Mouse (Mus musculus): ENCODE measurements at regions not wholly inside any gene's neighbourhood (a gene's known extent, or its start where the extent isn't known, plus 50 kb on each side); places are given as distances from the start of the nearest gene placed in this dataset.
"Not testable (repeated sequence)": the region's sequence is repeated elsewhere in the genome, so short reads cannot be mapped to it uniquely, and the experiment has no call there.

DNA sequence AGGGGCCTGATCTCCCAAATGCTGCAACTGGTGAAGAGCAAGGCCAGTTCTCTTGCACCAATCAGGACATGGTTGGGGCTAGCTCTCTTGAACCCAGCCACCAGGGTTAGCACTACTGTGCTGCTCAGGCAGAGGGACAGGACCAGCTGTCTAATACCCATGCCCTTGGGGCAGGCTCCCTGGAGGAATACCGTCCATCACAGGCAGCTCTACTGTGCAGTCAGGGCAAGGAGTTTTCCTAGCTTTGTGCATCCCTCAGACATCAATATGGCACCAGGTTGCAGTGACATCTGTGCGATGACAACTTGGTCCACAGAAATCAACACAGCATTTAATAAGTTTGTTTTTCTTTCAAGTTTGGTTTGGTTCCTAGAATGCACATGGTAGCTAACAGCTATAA lies 254.4 kb downstream of the Ppp1r3a start:
- WGBS: 62% methylated on average over 2 of the region's 2 CpGs
- Histone ChIP-seq H3K27ac (replicated peaks; ENCODE audit: low read depth, low read length) (no peak overlapping the region), H3K4me2 (replicated peaks; ENCODE audit: low read depth, low read length, severe bottlenecking) (no peak overlapping the region), H3K4me1 (ENCODE audit: control insufficient read depth, insufficient read depth, low read length) (no peaks in the 10 kb centered on the region), H3K4me3 (replicated peaks; ENCODE audit: low read length) (no peak overlapping the region), H3K27me3 (ENCODE audit: control insufficient read depth, insufficient read depth, low read length) (no peaks in the 10 kb centered on the region), H3K36me3 (ENCODE audit: control insufficient read depth, insufficient read depth, low read length) (no peaks in the 10 kb centered on the region), H3K9me3 (ENCODE audit: control insufficient read depth, low read length) (no peaks in the 10 kb centered on the region), H3K9ac (ENCODE audit: low read depth, low read length, severe bottlenecking) (no peak overlapping the region)
- ATAC-seq (ENCODE audit: low FRiP score, low read depth) (no peak), DNase-seq (ENCODE audit: low spot score) (no peak)
- no peak for TF ChIP-seq POLR2A (IDR thresholded peaks at IDR 0.05; ENCODE audit: borderline replicate concordance, extremely low read depth, insufficient read depth, insufficient read length)

DNA sequence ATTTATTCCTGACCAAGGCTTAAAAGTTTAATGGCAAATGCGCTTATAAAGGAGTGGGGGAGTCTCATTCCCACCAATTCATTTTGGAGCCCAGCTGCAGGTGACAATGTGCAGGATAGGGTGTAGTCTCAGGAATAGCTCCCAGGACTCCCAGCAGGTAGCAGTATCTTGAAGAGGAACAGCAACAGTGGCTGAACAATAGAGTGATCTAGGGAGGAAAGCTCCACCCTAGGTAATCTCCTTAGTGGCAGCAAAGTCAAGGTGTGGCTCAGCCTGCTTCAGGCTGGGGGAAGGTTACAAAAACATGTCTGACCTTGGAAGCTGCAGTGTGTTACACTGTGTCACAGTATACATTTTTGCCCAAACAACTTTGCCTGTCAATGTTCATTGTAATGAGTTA lies 255.2 kb downstream of the Ppp1r3a start:
- 67% methylated on average over 1 of the region's 1 CpGs for WGBS
- H3K27me3 ChIP-seq (ENCODE audit: control insufficient read depth, insufficient read depth, low read length); DNase-seq (ENCODE audit: low spot score); H3K4me2 ChIP-seq (replicated peaks; ENCODE audit: low read depth, low read length, severe bottlenecking); H3K9ac ChIP-seq (ENCODE audit: low read depth, low read length, severe bottlenecking); ATAC-seq (ENCODE audit: low FRiP score, low read depth); H3K4me1 ChIP-seq (ENCODE audit: control insufficient read depth, insufficient read depth, low read length); H3K4me3 ChIP-seq (replicated peaks; ENCODE audit: low read length); H3K9me3 ChIP-seq (ENCODE audit: control insufficient read depth, low read length); H3K27ac ChIP-seq (replicated peaks; ENCODE audit: low read depth, low read length); H3K36me3 ChIP-seq (ENCODE audit: control insufficient read depth, insufficient read depth, low read length): not testable (repeated sequence)

DNA sequence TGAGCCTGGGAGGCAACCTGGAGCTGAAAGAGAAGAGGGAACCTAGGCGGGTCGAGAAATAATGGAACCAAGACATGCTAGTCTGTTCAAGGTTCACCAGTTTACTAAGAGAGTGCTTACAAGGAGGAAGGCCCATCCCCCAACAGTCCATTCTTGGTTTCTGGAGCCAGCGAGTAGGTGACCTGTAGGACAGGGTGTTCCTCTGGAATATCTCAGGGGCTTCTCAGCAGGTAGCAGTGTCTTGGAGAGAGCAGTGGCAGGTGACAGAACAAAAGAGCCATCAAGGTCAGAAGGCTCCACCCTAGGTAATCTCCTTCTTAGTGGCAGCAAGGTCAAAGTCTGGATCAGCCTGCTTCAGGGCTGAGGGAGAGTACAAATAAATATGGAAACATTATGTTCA lies 268.4 kb downstream of the Ppp1r3a start:
- not testable (repeated sequence) for H3K9ac ChIP-seq (ENCODE audit: low read depth, low read length, severe bottlenecking); H3K9me3 ChIP-seq (ENCODE audit: control insufficient read depth, low read length); H3K27ac ChIP-seq (replicated peaks; ENCODE audit: low read depth, low read length); H3K36me3 ChIP-seq (ENCODE audit: control insufficient read depth, insufficient read depth, low read length); H3K4me3 ChIP-seq (replicated peaks; ENCODE audit: low read length); DNase-seq (ENCODE audit: low spot score); H3K4me1 ChIP-seq (ENCODE audit: control insufficient read depth, insufficient read depth, low read length); H3K27me3 ChIP-seq (ENCODE audit: control insufficient read depth, insufficient read depth, low read length); H3K4me2 ChIP-seq (replicated peaks; ENCODE audit: low read depth, low read length, severe bottlenecking); ATAC-seq (ENCODE audit: low FRiP score, low read depth)
- 71% methylated on average over 3 of the region's 3 CpGs for WGBS

DNA sequence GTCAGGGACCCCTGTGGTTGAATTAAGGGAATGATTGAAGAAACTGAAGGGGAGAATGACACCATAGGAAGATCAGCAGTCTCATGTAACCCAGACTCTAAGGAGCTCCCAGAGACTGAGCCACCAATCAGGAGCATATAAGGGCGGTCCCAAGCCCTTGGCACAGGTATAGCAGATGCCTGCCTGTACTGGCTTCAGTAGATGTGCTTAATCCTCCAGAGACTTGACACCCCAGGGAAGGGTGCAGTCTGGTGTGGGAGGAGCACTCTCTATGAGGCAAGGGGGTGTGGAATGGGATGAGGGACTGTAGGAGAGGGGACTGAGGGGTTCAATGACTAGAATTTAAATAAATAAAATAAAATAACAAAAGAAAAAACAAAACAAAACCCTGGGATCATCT lies 298.7 kb downstream of the Ppp1r3a start:
- H3K36me3 ChIP-seq (ENCODE audit: control insufficient read depth, insufficient read depth, low read length): no peaks in the 10 kb centered on the region
- no peak for TF ChIP-seq POLR2A (IDR thresholded peaks at IDR 0.05; ENCODE audit: borderline replicate concordance, extremely low read depth, insufficient read depth, insufficient read length)
- WGBS: 85% methylated on average over 1 of the region's 1 CpGs
- no peak overlapping the region for H3K9ac ChIP-seq (ENCODE audit: low read depth, low read length, severe bottlenecking)
- no peaks in the 10 kb centered on the region for H3K9me3 ChIP-seq (ENCODE audit: control insufficient read depth, low read length)
- no peaks in the 10 kb centered on the region for H3K4me1 ChIP-seq (ENCODE audit: control insufficient read depth, insufficient read depth, low read length)
- no peak for DNase-seq (ENCODE audit: low spot score)
- H3K27me3 ChIP-seq (ENCODE audit: control insufficient read depth, insufficient read depth, low read length): no peaks in the 10 kb centered on the region
- no peak overlapping the region for H3K27ac ChIP-seq (replicated peaks; ENCODE audit: low read depth, low read length)
- no peak overlapping the region for H3K4me3 ChIP-seq (replicated peaks; ENCODE audit: low read length)
- no peak overlapping the region for H3K4me2 ChIP-seq (replicated peaks; ENCODE audit: low read depth, low read length, severe bottlenecking)
- ATAC-seq (ENCODE audit: low FRiP score, low read depth): no peak

DNA sequence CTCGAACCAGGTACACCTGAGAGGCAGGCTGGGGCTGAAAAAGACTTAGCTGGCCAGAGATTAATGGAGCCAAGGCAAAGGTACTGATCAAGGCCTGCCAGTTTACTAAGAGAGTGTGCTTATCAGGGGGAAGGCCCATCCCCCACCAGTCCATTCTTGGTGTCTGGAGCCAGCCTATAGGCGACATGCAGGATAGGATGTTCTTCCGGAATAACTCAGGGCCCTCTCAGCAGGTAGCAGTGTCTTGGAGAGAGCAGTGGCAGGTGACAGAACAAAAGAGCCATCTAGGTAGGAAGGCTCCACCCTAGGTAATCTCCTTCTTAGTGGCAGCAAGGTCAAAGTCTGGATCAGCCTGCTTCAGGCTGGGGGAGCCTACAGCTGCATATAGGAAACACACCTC lies 301.8 kb downstream of the Ppp1r3a start:
- WGBS: 85% methylated on average over 3 of the region's 3 CpGs

DNA sequence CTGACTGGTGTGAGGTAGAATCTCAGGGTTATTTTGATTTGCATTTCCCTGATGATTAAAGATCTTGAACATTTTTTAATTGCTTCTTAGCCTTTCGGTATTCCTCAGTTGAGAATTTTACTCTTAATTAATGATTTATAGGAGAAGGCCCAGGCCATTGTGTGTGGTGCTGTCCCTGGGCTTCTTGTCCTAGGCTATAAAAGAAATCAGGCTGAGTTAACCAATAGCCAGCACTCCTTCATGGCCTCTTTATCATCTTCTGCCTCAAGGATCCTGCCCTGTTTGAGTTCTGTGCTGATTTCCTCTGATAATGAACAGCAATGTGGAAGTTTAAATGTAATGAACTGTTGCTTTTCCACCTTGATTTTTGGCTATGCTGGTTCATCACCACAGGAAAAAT lies 323.3 kb downstream of the Ppp1r3a start:
- DNase-seq (ENCODE audit: low spot score): no peak
- WGBS: 88% methylated on average over 1 of the region's 1 CpGs

More for the DNA sequence above, 301.8 kb downstream of the Ppp1r3a start:
- H3K9me3 ChIP-seq (ENCODE audit: control insufficient read depth, low read length); H3K4me2 ChIP-seq (replicated peaks; ENCODE audit: low read depth, low read length, severe bottlenecking); H3K27me3 ChIP-seq (ENCODE audit: control insufficient read depth, insufficient read depth, low read length); H3K4me1 ChIP-seq (ENCODE audit: control insufficient read depth, insufficient read depth, low read length); ATAC-seq (ENCODE audit: low FRiP score, low read depth); H3K4me3 ChIP-seq (replicated peaks; ENCODE audit: low read length); DNase-seq (ENCODE audit: low spot score); H3K27ac ChIP-seq (replicated peaks; ENCODE audit: low read depth, low read length); H3K9ac ChIP-seq (ENCODE audit: low read depth, low read length, severe bottlenecking); H3K36me3 ChIP-seq (ENCODE audit: control insufficient read depth, insufficient read depth, low read length): not testable (repeated sequence)

More for the DNA sequence above, 323.3 kb downstream of the Ppp1r3a start:
- no peak for TF ChIP-seq POLR2A (IDR thresholded peaks at IDR 0.05; ENCODE audit: borderline replicate concordance, extremely low read depth, insufficient read depth, insufficient read length)
- Histone ChIP-seq H3K4me1 (ENCODE audit: control insufficient read depth, insufficient read depth, low read length) (no peaks in the 10 kb centered on the region), H3K27me3 (ENCODE audit: control insufficient read depth, insufficient read depth, low read length) (no peaks in the 10 kb centered on the region), H3K9ac (ENCODE audit: low read depth, low read length, severe bottlenecking) (no peak overlapping the region), H3K9me3 (ENCODE audit: control insufficient read depth, low read length) (no peaks in the 10 kb centered on the region), H3K36me3 (ENCODE audit: control insufficient read depth, insufficient read depth, low read length) (no peaks in the 10 kb centered on the region), H3K4me2 (replicated peaks; ENCODE audit: low read depth, low read length, severe bottlenecking) (no peak overlapping the region), H3K4me3 (replicated peaks; ENCODE audit: low read length) (no peak overlapping the region), H3K27ac (replicated peaks; ENCODE audit: low read depth, low read length) (no peak overlapping the region)
- no peak for ATAC-seq (ENCODE audit: low FRiP score, low read depth)
